Mouse (Mus musculus): Measurements from ENCODE around the gene Six6. TPM values are rescaled to one million over a fixed set of nuclear protein-coding genes. Genes with fewer than 3 reads are reported as not detected.

Six6 gene
- not detected in 2 replicates for polyA plus RNA-seq (2012; ENCODE audit: low replicate concordance)

DNA sequence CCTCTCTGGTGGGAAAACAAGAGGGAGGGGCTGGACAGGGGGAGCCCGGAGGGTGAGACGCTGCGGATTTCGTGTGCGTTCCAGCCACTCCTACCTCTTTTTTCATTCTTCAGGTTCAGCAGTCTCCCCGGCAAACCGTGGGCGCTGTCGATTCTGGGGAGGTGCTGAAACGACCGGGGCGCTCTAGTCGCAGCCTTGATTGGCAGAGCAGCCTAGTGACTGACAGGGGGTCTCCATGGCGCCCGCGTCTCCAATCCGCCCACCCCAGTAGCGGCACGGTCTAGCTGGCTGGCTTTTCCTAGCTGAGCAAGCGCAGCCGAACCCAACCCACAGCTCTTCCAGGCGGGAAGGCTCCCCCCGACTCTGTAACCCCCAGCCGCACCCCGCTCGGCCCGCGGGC lies at the start of gene Six6:
Six6 (plus strand) TSS at position 277 of the 400 bp plus-strand sequence.

DNA sequence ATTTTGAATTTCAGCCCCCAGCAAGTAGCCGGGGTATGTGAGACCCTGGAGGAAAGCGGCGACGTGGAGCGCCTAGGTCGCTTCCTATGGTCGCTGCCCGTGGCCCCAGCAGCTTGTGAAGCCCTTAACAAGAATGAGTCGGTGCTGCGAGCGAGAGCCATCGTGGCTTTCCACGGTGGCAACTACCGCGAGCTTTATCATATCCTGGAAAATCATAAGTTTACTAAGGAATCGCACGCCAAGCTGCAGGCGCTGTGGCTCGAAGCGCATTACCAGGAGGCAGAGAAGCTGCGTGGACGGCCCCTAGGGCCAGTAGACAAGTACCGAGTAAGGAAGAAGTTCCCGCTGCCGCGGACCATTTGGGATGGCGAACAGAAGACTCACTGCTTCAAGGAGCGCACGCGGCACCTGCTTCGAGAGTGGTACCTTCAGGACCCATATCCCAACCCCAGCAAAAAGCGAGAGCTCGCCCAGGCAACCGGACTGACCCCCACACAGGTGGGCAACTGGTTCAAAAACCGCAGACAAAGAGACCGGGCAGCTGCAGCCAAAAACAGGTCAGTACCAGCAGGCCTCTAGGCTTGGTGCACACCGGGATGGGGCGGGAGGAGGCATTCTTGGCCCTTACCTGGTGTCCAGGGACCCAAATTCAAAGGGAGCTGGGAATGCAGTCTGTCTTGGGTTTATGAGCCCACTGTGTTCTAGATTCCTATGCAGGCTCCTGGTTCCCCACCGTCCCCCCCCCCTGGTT lies 554 bp downstream of the Six6 start, which contains the start of gene 4930447C04Rik:
4930447C04Rik (minus strand) TSS at position 704 of the 751 bp plus-strand sequence.

Other genes starting within 250 kb of the Six6 start
- 12.7 and 14.4 TPM in 2 replicates for gene Ppm1a, start 182.4 kb upstream of the Six6 start, polyA plus RNA-seq (2012; ENCODE audit: low replicate concordance)
- not detected in 2 replicates for gene 4930447C04Rik, start 882 bp downstream of the Six6 start, polyA plus RNA-seq (2012; ENCODE audit: low replicate concordance)
- gene Six1, start 114.0 kb downstream of the Six6 start, polyA plus RNA-seq (2012; ENCODE audit: low replicate concordance): 0.03 and 0.25 TPM in 2 replicates
- gene Six4, start 173.6 kb downstream of the Six6 start, polyA plus RNA-seq (2012; ENCODE audit: low replicate concordance): not detected in 2 replicates
- 1.4 and 1.9 TPM in 2 replicates for gene Mnat1, start 183.8 kb downstream of the Six6 start, polyA plus RNA-seq (2012; ENCODE audit: low replicate concordance)

All from hematopoietic multipotent progenitor cell, adult 10-12 weeks (in vitro differentiated cells).